Mouse (Mus musculus): ENCODE measurements around the gene B4galt2. TPM values are rescaled to one million over a fixed set of nuclear protein-coding genes. Genes with fewer than 3 reads are reported as not detected.

B4galt2 gene
- 0.57 and 2.7 TPM in 2 replicates for polyA plus RNA-seq (2012; ENCODE audit: low replicate concordance)

DNA sequence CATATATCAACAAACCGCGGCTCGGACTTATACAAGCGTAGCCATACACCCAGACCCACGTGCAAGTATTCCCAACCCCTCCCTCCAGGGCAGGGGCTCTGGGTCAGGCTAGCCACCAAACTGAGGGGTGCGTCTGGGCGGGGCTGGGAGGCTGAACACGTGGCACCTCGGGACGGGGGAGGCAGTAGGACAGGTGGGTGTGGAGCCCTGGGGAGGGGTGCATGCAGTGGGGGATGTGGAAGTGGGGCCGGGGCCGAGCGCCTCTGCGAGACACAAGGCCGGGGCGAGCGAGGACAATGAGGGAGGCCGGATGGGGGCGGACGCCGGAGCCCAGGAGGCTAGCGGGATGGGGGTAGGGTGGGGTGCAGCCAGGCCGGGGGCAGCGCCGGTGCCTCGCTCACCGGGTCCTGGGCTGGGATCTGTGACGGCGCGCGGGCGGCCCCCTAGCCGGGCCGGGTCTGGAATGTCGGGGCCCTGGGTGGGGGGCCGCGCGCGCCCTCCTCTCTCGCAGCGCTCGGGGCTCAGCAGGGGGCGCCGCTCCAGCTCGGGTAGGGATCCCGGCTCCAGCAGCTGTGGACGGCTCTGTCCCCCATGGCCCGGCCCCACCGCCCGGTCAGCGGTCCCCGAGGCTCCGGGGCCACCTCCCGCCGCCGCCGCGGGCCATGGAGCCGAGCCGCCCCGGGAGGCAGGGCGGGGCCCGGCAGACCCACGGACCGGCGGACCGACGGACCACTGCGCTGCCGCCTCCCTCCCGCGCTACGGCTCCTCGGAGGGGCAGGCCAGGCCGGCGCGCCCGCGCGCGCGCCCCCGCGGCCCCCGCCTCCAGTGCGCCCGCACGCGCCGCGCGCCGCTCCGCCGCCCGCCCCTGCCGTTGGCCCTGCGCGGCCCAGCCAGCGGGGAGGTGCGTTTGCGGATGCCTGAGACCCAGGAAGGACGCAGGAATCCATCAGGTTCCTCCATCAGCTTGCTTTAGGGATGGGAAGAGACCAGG, at the start of gene B4galt2:
TSS of gene B4galt2 (minus strand) at position 787 of the 991 bp plus-strand sequence.

GRCm38 (mm10) chr4:117929391-117929881, 46.1 kb upstream of the B4galt2 start, which contains the start of gene Artn:
Gene Artn, minus strand, starts transcription at chr4:117929763.

GRCm38 (mm10) chr4:117914591-117915442, 31.5 kb upstream of the B4galt2 start, which contains the start of gene Ipo13:
Gene Ipo13, minus strand, starts transcription at chr4:117914999.

DNA sequence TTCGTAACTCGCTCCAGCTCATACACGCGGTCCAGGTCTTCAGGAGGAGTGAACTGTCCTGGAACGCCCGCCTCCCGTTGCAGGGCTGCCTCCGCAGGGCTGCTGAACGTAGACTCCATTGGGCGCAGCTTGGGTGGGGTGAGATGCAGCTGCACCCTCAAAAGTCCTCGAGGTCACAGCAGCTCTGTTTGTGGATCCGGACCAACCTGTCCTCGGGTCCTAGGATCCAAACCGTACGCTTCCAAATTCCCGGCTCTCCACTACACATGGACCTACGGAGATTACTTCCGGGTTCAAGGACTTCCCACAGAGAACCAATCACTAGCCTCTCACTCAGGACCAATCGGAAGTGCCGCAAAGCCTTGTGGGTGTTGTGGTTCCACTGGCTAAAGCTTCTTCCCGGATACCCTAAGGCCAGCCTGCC, 8.5 kb upstream of the B4galt2 start, which contains the start of gene Dph2:
TSS of gene Dph2 (minus strand) at position 295 of the 424 bp plus-strand sequence.

GRCm38 (mm10) chr4:117887133-117887532, 3.8 kb upstream of the B4galt2 start, which contains the start of gene Atp6v0b:
Gene Atp6v0b, minus strand, starts transcription at chr4:117887333.

GRCm38 (mm10) chr4:117872471-117872886, 10.8 kb downstream of the B4galt2 start, which contains the start of gene Ccdc24:
Gene Ccdc24, minus strand, starts transcription at chr4:117872557.

GRCm38 (mm10) chr4:117834457-117834844, 48.8 kb downstream of the B4galt2 start, which contains the start of gene Slc6a9:
Gene Slc6a9, plus strand, starts transcription at chr4:117834506.

Other genes with a start within 250 kb of the B4galt2 start
- gene Dmap1, start 201.2 kb downstream of the B4galt2 start, polyA plus RNA-seq (2012; ENCODE audit: low replicate concordance): 18.0 and 21.7 TPM in 2 replicates
- gene Gm12845, start 159.1 kb downstream of the B4galt2 start, polyA plus RNA-seq (2012; ENCODE audit: low replicate concordance): not detected in 2 replicates
- not detected in 2 replicates for gene Klf17, start 117.8 kb downstream of the B4galt2 start, polyA plus RNA-seq (2012; ENCODE audit: low replicate concordance)
- 113 and 202 TPM in 2 replicates for gene Slc6a9, start 49.0 kb downstream of the B4galt2 start, polyA plus RNA-seq (2012; ENCODE audit: low replicate concordance)
- gene Ccdc24, start 10.9 kb downstream of the B4galt2 start, polyA plus RNA-seq (2012; ENCODE audit: low replicate concordance): 0.11 TPM in 1 of 2 replicates, not detected in the other
- 59.5 and 456 TPM in 2 replicates for gene Atp6v0b, start 3.8 kb upstream of the B4galt2 start, polyA plus RNA-seq (2012; ENCODE audit: low replicate concordance)
- gene Dph2, start 8.5 kb upstream of the B4galt2 start, polyA plus RNA-seq (2012; ENCODE audit: low replicate concordance): 11.8 and 31.2 TPM in 2 replicates
- 16.8 and 36.7 TPM in 2 replicates for gene Ipo13, start 31.5 kb upstream of the B4galt2 start, polyA plus RNA-seq (2012; ENCODE audit: low replicate concordance)
- gene Artn, start 46.3 kb upstream of the B4galt2 start, polyA plus RNA-seq (2012; ENCODE audit: low replicate concordance): 5.9 and 17.9 TPM in 2 replicates